Mouse (Mus musculus): ENCODE data around the gene Galk1. TPM values are rescaled to one million over a fixed set of nuclear protein-coding genes. Genes with fewer than 3 reads are reported as not detected.

Galk1 gene
- polyA plus RNA-seq, 2 experiments: 55.9 to 102 TPM

- Histone ChIP-seq H3K9ac (replicated peaks) (no peak overlapping the region; the same call in 1 of the 2 replicates), H3K27ac (no peak overlapping the region), H3K4me1 (replicated peaks; ENCODE audit: control insufficient read depth in 2 of 2, insufficient read depth in 2 of 2, low read length in 1 of 2) (peaks cover 13 to 28% of the 10 kb centered on the region in 2 experiments), H3K9me3 (ENCODE audit: control insufficient read depth, low read length) (no peaks in the 10 kb centered on the region), H3K4me3 (ENCODE audit: insufficient read depth in 1 of 2, low read depth in 2 of 2, low read length in 2 of 2) (no peak overlapping the region), H3K36me3 (replicated peaks; ENCODE audit: control insufficient read depth, insufficient read depth, low read depth) (peaks cover 61% of the 10 kb centered on the region), H3K27me3 (ENCODE audit: control insufficient read depth, insufficient read depth, low read length) (no peaks in the 10 kb centered on the region), H3K4me2 (ENCODE audit: low read depth) (no peak overlapping the region)
- DNase-seq (ENCODE audit: low read depth in 3 of 3, low spot score in 3 of 3) (no peak), ATAC-seq (ENCODE audit: insufficient read depth) (peak; percentile 27; the same call in 1 of the 2 replicates)
- 73% methylated on average over 9 of the region's 9 CpGs for WGBS (ENCODE audit: insufficient replicate concordance)
- TF ChIP-seq EP300 (IDR thresholded peaks at IDR 0.05; ENCODE audit: low read depth) (0 out of 2 replicates have a peak, but pooled peaks have one; percentile 28), CTCF (IDR thresholded peaks at IDR 0.05; ENCODE audit: low read depth) (no peak)
Measured at GRCm38 (mm10) chr11:116053510-116054229, 41.2 kb upstream of the Galk1 start.

- TF ChIP-seq CTCF (IDR thresholded peaks at IDR 0.05; ENCODE audit: low read depth) (no peak), EP300 (IDR thresholded peaks at IDR 0.05; ENCODE audit: low read depth) (no peak)
- ATAC-seq (ENCODE audit: insufficient read depth) (no peak), DNase-seq (ENCODE audit: low read depth in 3 of 3, low spot score in 3 of 3) (no peak)
- 86% methylated on average over 4 of the region's 4 CpGs for WGBS (ENCODE audit: insufficient replicate concordance)
- H3K36me3 ChIP-seq (replicated peaks; ENCODE audit: control insufficient read depth, insufficient read depth, low read depth): peaks cover 56% of the 10 kb centered on the region
- H3K27me3 ChIP-seq (ENCODE audit: control insufficient read depth, insufficient read depth, low read length): no peaks in the 10 kb centered on the region
- no peak overlapping the region for H3K9ac ChIP-seq (replicated peaks)
- no peak overlapping the region for H3K4me2 ChIP-seq (ENCODE audit: low read depth)
- H3K4me1 ChIP-seq (replicated peaks; ENCODE audit: control insufficient read depth in 2 of 2, insufficient read depth in 2 of 2, low read length in 1 of 2): peaks cover 0 to 5% of the 10 kb centered on the region in 2 experiments; a peak in 3 of 4 replicates
- no peak overlapping the region for H3K4me3 ChIP-seq (ENCODE audit: insufficient read depth in 1 of 2, low read depth in 2 of 2, low read length in 2 of 2)
- H3K27ac ChIP-seq: no peak overlapping the region
- H3K9me3 ChIP-seq (ENCODE audit: control insufficient read depth, low read length): no peaks in the 10 kb centered on the region
Measured at GRCm38 (mm10) chr11:116050196-116050595, 37.7 kb upstream of the Galk1 start.

- 79% methylated on average over 2 of the region's 2 CpGs for WGBS (ENCODE audit: insufficient replicate concordance)
- ATAC-seq (ENCODE audit: insufficient read depth): no peak
- Histone ChIP-seq H3K4me2 (ENCODE audit: low read depth) (no peak overlapping the region), H3K27me3 (ENCODE audit: control insufficient read depth, insufficient read depth, low read length) (no peaks in the 10 kb centered on the region), H3K9ac (replicated peaks) (no peak overlapping the region), H3K36me3 (replicated peaks; ENCODE audit: control insufficient read depth, insufficient read depth, low read depth) (peaks cover 50% of the 10 kb centered on the region), H3K4me1 (replicated peaks; ENCODE audit: control insufficient read depth in 2 of 2, insufficient read depth in 2 of 2, low read length in 1 of 2) (peaks cover 0 to 5% of the 10 kb centered on the region in 2 experiments; a peak in 3 of 4 replicates), H3K4me3 (ENCODE audit: insufficient read depth in 1 of 2, low read depth in 2 of 2, low read length in 2 of 2) (no peak overlapping the region), H3K9me3 (ENCODE audit: control insufficient read depth, low read length) (no peaks in the 10 kb centered on the region), H3K27ac (no peak overlapping the region)
- TF ChIP-seq EP300 (IDR thresholded peaks at IDR 0.05; ENCODE audit: low read depth) (no peak), CTCF (IDR thresholded peaks at IDR 0.05; ENCODE audit: low read depth) (no peak)
- DNase-seq (ENCODE audit: low read depth in 3 of 3, low spot score in 3 of 3): no peak
Measured at GRCm38 (mm10) chr11:116049610-116050009, 37.1 kb upstream of the Galk1 start.

GRCm38 (mm10) chr11:116045173-116045572 is 32.7 kb upstream of the Galk1 start:
- H3K9me3 ChIP-seq (ENCODE audit: control insufficient read depth, low read length): no peaks in the 10 kb centered on the region
- H3K4me3 ChIP-seq (ENCODE audit: insufficient read depth in 1 of 2, low read depth in 2 of 2, low read length in 2 of 2): no peak overlapping the region
- H3K36me3 ChIP-seq (replicated peaks; ENCODE audit: control insufficient read depth, insufficient read depth, low read depth): peaks cover 35% of the 10 kb centered on the region
- H3K9ac ChIP-seq (replicated peaks): no peak overlapping the region
- 0 out of 4 replicates have a peak, but pooled peaks cover 0 to 2% of the 10 kb centered on the region in 2 experiments for H3K4me1 ChIP-seq (replicated peaks; ENCODE audit: control insufficient read depth in 2 of 2, insufficient read depth in 2 of 2, low read length in 1 of 2)
- 86% methylated on average over 6 of the region's 6 CpGs for WGBS (ENCODE audit: insufficient replicate concordance)
- H3K27me3 ChIP-seq (ENCODE audit: control insufficient read depth, insufficient read depth, low read length): no peaks in the 10 kb centered on the region
- H3K27ac ChIP-seq: no peak overlapping the region
- no peak for ATAC-seq (ENCODE audit: insufficient read depth)
- TF ChIP-seq CTCF (IDR thresholded peaks at IDR 0.05; ENCODE audit: low read depth) (no peak), EP300 (IDR thresholded peaks at IDR 0.05; ENCODE audit: low read depth) (no peak)
- no peak for DNase-seq (ENCODE audit: low read depth in 3 of 3, low spot score in 3 of 3)
- no peak overlapping the region for H3K4me2 ChIP-seq (ENCODE audit: low read depth)

- H3K4me3 ChIP-seq (ENCODE audit: insufficient read depth in 1 of 2, low read depth in 2 of 2, low read length in 2 of 2): no peak overlapping the region
- TF ChIP-seq CTCF (IDR thresholded peaks at IDR 0.05; ENCODE audit: low read depth): no peak
- TF ChIP-seq EP300 (IDR thresholded peaks at IDR 0.05; ENCODE audit: low read depth): no peak
- H3K4me1 ChIP-seq (replicated peaks; ENCODE audit: control insufficient read depth in 2 of 2, insufficient read depth in 2 of 2, low read length in 1 of 2): 0 out of 4 replicates have a peak, but pooled peaks cover 0 to 2% of the 10 kb centered on the region in 2 experiments
- no peaks in the 10 kb centered on the region for H3K27me3 ChIP-seq (ENCODE audit: control insufficient read depth, insufficient read depth, low read length)
- H3K9ac ChIP-seq (replicated peaks): no peak overlapping the region
- no peaks in the 10 kb centered on the region for H3K9me3 ChIP-seq (ENCODE audit: control insufficient read depth, low read length)
- WGBS (ENCODE audit: insufficient replicate concordance): 79% methylated on average over 1 of the region's 1 CpGs
- ATAC-seq (ENCODE audit: insufficient read depth): no peak
- peaks cover 37% of the 10 kb centered on the region for H3K36me3 ChIP-seq (replicated peaks; ENCODE audit: control insufficient read depth, insufficient read depth, low read depth)
- no peak for DNase-seq (ENCODE audit: low read depth in 3 of 3, low spot score in 3 of 3)
- no peak overlapping the region for H3K27ac ChIP-seq
- H3K4me2 ChIP-seq (ENCODE audit: low read depth): no peak overlapping the region
Measured at GRCm38 (mm10) chr11:116043286-116043685, 30.8 kb upstream of the Galk1 start.

Data from liver, embryonic 14.5 days (tissue).